Mouse (Mus musculus): ENCODE results near the gene Manba. TPM values are rescaled to one million over a fixed set of nuclear protein-coding genes. Genes with fewer than 3 reads are reported as not detected.

Gene Manba
- polyA plus RNA-seq, 1 experiment from 2014 or later, result 5.9 TPM

Other genes with a start within 250 kb of the Manba start
- gene Bdh2, start 204.4 kb upstream of the Manba start, polyA plus RNA-seq (2014; fragmentation: Nextera tagmentation; extraction: Ambion mirVana), result 3.8 and 4.7 TPM in 2 replicates
- 1.0 and 1.8 TPM in 2 replicates for gene Slc9b2, start 177.9 kb upstream of the Manba start, polyA plus RNA-seq (2014; fragmentation: Nextera tagmentation; extraction: Ambion mirVana)
- gene Slc9b1, start 137.6 kb upstream of the Manba start, polyA plus RNA-seq (2014; fragmentation: Nextera tagmentation; extraction: Ambion mirVana), result 0.82 TPM in 1 of 2 replicates, not detected in the other
- gene Cisd2, start 61.7 kb upstream of the Manba start, polyA plus RNA-seq (2014; fragmentation: Nextera tagmentation; extraction: Ambion mirVana), result 55.2 and 67.0 TPM in 2 replicates
- gene Ube2d3, start 47.5 kb upstream of the Manba start, polyA plus RNA-seq (2014; fragmentation: Nextera tagmentation; extraction: Ambion mirVana), result 337 and 443 TPM in 2 replicates
- gene Nfkb1, start 205.9 kb downstream of the Manba start, polyA plus RNA-seq (2014; fragmentation: Nextera tagmentation; extraction: Ambion mirVana), result 7.6 and 8.7 TPM in 2 replicates